Mouse (Mus musculus) limb, embryonic 12.5 days (tissue): ENCODE results near the gene Zfp827. TPM values are rescaled to one million over a fixed set of nuclear protein-coding genes. Genes with fewer than 3 reads are reported as not detected.

Experiments
- ATAC-seq: fragments of 200-750 bp; cut with Nextera tagmentation; 2 replicates; pipeline ENCODE4 v1.8.0; 2017; ENCODE audit warnings: low read depth, moderate TSS enrichment; ENCODE audit not compliant: insufficient number of reproducible peaks, insufficient read depth, low FRiP score, low TSS enrichment
- H3K27ac ChIP-seq: fragments of 300-500 bp; sonication (generic); 2 replicates; pipeline ENCODE4 v1.5.1; 2016; ENCODE audit warnings: mild to moderate bottlenecking, moderate library complexity
- H3K27me3 ChIP-seq: fragments of 300-500 bp; sonication (generic); 2 replicates; pipeline ENCODE4 v1.6.1; 2016; ENCODE audit warnings: mild to moderate bottlenecking, moderate library complexity
- H3K36me3 ChIP-seq: fragments of 300-500 bp; sonication (generic); 2 replicates; pipeline ENCODE4 v1.6.1; 2016; ENCODE audit warnings: mild to moderate bottlenecking, moderate library complexity
- H3K4me1 ChIP-seq: fragments of 300-500 bp; sonication (generic); replicated peaks from 2 replicates; pipeline ENCODE4 v1.6.1; 2016
- H3K4me2 ChIP-seq: fragments of 300-500 bp; sonication (generic); 2 replicates; pipeline ENCODE4 v1.6.1; 2016; ENCODE audit warnings: mild to moderate bottlenecking, moderate library complexity
- H3K4me3 ChIP-seq: fragments of 300-500 bp; sonication (generic); replicated peaks from 2 replicates; pipeline ENCODE4 v1.5.1; 2016; ENCODE audit warnings: mild to moderate bottlenecking
- H3K9ac ChIP-seq: fragments of 300-500 bp; sonication (generic); replicated peaks from 2 replicates; pipeline ENCODE4 v1.6.1; 2016; ENCODE audit warnings: mild to moderate bottlenecking, moderate library complexity
- H3K9me3 ChIP-seq: fragments of 300-500 bp; sonication (generic); 2 replicates; pipeline ENCODE4 v1.6.1; 2016; ENCODE audit warnings: mild to moderate bottlenecking, moderate library complexity
- WGBS: fragments of 180-500 bp; shearing (Covaris S2); methylation state at CpG from one replicate; pipeline ENCODE4 v1.1.7; 2016; 5-methylcytosine and 5-hydroxymethylcytosine counted together
- polyA plus RNA-seq: library from polyadenylated mRNA; unstranded; fragments of >200 nt; fragmentation: Nextera tagmentation; extraction: Ambion mirVana; gene quantifications from 2 replicates; pipeline ENCODE4 v1.2.1, GENCODE M21; 2016

The Zfp827 gene
- polyA plus RNA-seq, 1 experiment from 2014 or later = 13.3 TPM

- Histone ChIP-seq H3K27me3 (no peaks in the 10 kb centered on the region), H3K4me1 (0 out of 2 replicates have a peak, but pooled peaks cover 7% of the 10 kb centered on the region), H3K4me2 (no peak overlapping the region), H3K9me3 (no peaks in the 10 kb centered on the region), H3K27ac (no peak overlapping the region), H3K9ac (no peak overlapping the region), H3K36me3 (peaks cover 79% of the 10 kb centered on the region), H3K4me3 (no peak overlapping the region)
- no peak for ATAC-seq
- 95% methylated on average over 3 of the region's 3 CpGs for WGBS
Observed at GRCm38 (mm10) chr8:79067812-79068630, 39.8 kb downstream of the Zfp827 start.

- ATAC-seq = no peak
- peaks cover 7% of the 10 kb centered on the region for H3K4me1 ChIP-seq
- H3K4me2 ChIP-seq = no peak overlapping the region
- no peak overlapping the region for H3K4me3 ChIP-seq
- no peak overlapping the region for H3K9ac ChIP-seq
- no peaks in the 10 kb centered on the region for H3K27me3 ChIP-seq
- H3K27ac ChIP-seq = no peak overlapping the region
- H3K9me3 ChIP-seq = no peaks in the 10 kb centered on the region
- H3K36me3 ChIP-seq = peaks cover 82% of the 10 kb centered on the region
- WGBS = 73% methylated on average over 3 of the region's 3 CpGs
Observed at GRCm38 (mm10) chr8:79073311-79073710, 45.1 kb downstream of the Zfp827 start.

GRCm38 (mm10) chr8:79074986-79075385, 46.7 kb downstream of the Zfp827 start:
- Histone ChIP-seq H3K9ac (no peak overlapping the region), H3K4me3 (no peak overlapping the region), H3K4me2 (no peak overlapping the region), H3K27ac (no peak overlapping the region), H3K4me1 (peaks cover 24% of the 10 kb centered on the region), H3K9me3 (no peaks in the 10 kb centered on the region), H3K36me3 (peaks cover 80% of the 10 kb centered on the region), H3K27me3 (no peaks in the 10 kb centered on the region)
- ATAC-seq = no peak
- 91% methylated on average over 9 of the region's 9 CpGs for WGBS

- no peak for ATAC-seq
- H3K4me2 ChIP-seq = no peak overlapping the region
- no peak overlapping the region for H3K4me3 ChIP-seq
- H3K9ac ChIP-seq = no peak overlapping the region
- peaks cover 27% of the 10 kb centered on the region for H3K4me1 ChIP-seq
- 94% methylated on average over 5 of the region's 5 CpGs for WGBS
- H3K36me3 ChIP-seq = peaks cover 79% of the 10 kb centered on the region
- no peaks in the 10 kb centered on the region for H3K27me3 ChIP-seq
- H3K27ac ChIP-seq = no peak overlapping the region
- H3K9me3 ChIP-seq = no peaks in the 10 kb centered on the region
Observed at GRCm38 (mm10) chr8:79077256-79077655, 49.0 kb downstream of the Zfp827 start.

GRCm38 (mm10) chr8:79078556-79079195, 50.4 kb downstream of the Zfp827 start:
- Histone ChIP-seq H3K9ac (no peak overlapping the region), H3K4me2 (no peak overlapping the region), H3K9me3 (no peaks in the 10 kb centered on the region), H3K4me3 (no peak overlapping the region), H3K27ac (peak overlapping the region; percentile 18; the same call in 1 of the 2 replicates), H3K27me3 (no peaks in the 10 kb centered on the region), H3K36me3 (peaks cover 82% of the 10 kb centered on the region), H3K4me1 (peaks cover 27% of the 10 kb centered on the region)
- no peak for ATAC-seq
- 41% methylated on average over 11 of the region's 11 CpGs for WGBS

GRCm38 (mm10) chr8:79079196-79079561, 50.9 kb downstream of the Zfp827 start:
- no peaks in the 10 kb centered on the region for H3K27me3 ChIP-seq
- H3K36me3 ChIP-seq = peaks cover 82% of the 10 kb centered on the region
- H3K4me2 ChIP-seq = no peak overlapping the region
- H3K27ac ChIP-seq = peak overlapping the region; percentile 18; the same call in 1 of the 2 replicates
- H3K4me3 ChIP-seq = no peak overlapping the region
- ATAC-seq = no peak
- WGBS = 74% methylated on average over 3 of the region's 3 CpGs
- H3K9me3 ChIP-seq = no peaks in the 10 kb centered on the region
- H3K4me1 ChIP-seq = peaks cover 27% of the 10 kb centered on the region
- H3K9ac ChIP-seq = no peak overlapping the region

- H3K27me3 ChIP-seq = no peaks in the 10 kb centered on the region
- peaks cover 80% of the 10 kb centered on the region for H3K36me3 ChIP-seq
- H3K4me1 ChIP-seq = peaks cover 27% of the 10 kb centered on the region
- no peak overlapping the region for H3K9ac ChIP-seq
- 83% methylated on average over 6 of the region's 6 CpGs for WGBS
- H3K9me3 ChIP-seq = no peaks in the 10 kb centered on the region
- H3K4me3 ChIP-seq = no peak overlapping the region
- H3K4me2 ChIP-seq = no peak overlapping the region
- no peak for ATAC-seq
- no peak overlapping the region for H3K27ac ChIP-seq
Observed at GRCm38 (mm10) chr8:79080096-79080739, 52.0 kb downstream of the Zfp827 start.

GRCm38 (mm10) chr8:79081333-79081732, 53.1 kb downstream of the Zfp827 start:
- ATAC-seq = no peak
- 95% methylated on average over 4 of the region's 4 CpGs for WGBS
- Histone ChIP-seq H3K4me2 (no peak overlapping the region), H3K36me3 (peaks cover 76% of the 10 kb centered on the region), H3K4me1 (peaks cover 27% of the 10 kb centered on the region), H3K27me3 (no peaks in the 10 kb centered on the region), H3K9ac (no peak overlapping the region), H3K4me3 (no peak overlapping the region), H3K9me3 (no peaks in the 10 kb centered on the region), H3K27ac (no peak overlapping the region)

- WGBS = 87% methylated on average over 10 of the region's 10 CpGs
- Histone ChIP-seq H3K9ac (no peak overlapping the region), H3K4me2 (no peak overlapping the region), H3K27me3 (no peaks in the 10 kb centered on the region), H3K9me3 (no peaks in the 10 kb centered on the region), H3K27ac (no peak overlapping the region), H3K4me3 (no peak overlapping the region), H3K4me1 (peaks cover 27% of the 10 kb centered on the region), H3K36me3 (peaks cover 79% of the 10 kb centered on the region)
- ATAC-seq = no peak
Observed at GRCm38 (mm10) chr8:79081955-79082354, 53.7 kb downstream of the Zfp827 start.

GRCm38 (mm10) chr8:79083461-79084358, 55.5 kb downstream of the Zfp827 start:
- H3K9me3 ChIP-seq = no peaks in the 10 kb centered on the region
- peaks cover 86% of the 10 kb centered on the region for H3K36me3 ChIP-seq
- WGBS = 86% methylated on average over 18 of the region's 18 CpGs
- no peak overlapping the region for H3K9ac ChIP-seq
- H3K4me3 ChIP-seq = no peak overlapping the region
- peaks cover 16% of the 10 kb centered on the region for H3K4me1 ChIP-seq
- no peak for ATAC-seq
- no peak overlapping the region for H3K4me2 ChIP-seq
- H3K27me3 ChIP-seq = no peaks in the 10 kb centered on the region
- no peak overlapping the region for H3K27ac ChIP-seq
